Mouse (Mus musculus): ENCODE measurements around the gene Aanat.

- TF ChIP-seq CTCF (IDR thresholded peaks at IDR 0.05; ENCODE audit: low read depth): no peak
- no peak for TF ChIP-seq EP300 (IDR thresholded peaks at IDR 0.05; ENCODE audit: low read depth)
Measured at GRCm38 (mm10) chr11:116585682-116586081, 550 bp upstream of the Aanat start.

Data from liver, postnatal 0 days (tissue).